Mouse (Mus musculus) gastrocnemius, adult 2 months (tissue): ENCODE measurements at regions not wholly inside any gene's neighbourhood (a gene's known extent, or its start where the extent isn't known, plus 50 kb on each side); places are given as distances from the start of the nearest gene placed in this dataset. TPM values are rescaled to one million over a fixed set of nuclear protein-coding genes. Genes with fewer than 3 reads are reported as not detected.
"Not testable (repeated sequence)": the region's sequence is repeated elsewhere in the genome, so short reads cannot be mapped to it uniquely, and the experiment has no call there.

ENCODE experiments used
- DNase-seq: peaks from one replicate; pipeline ENCODE4 v3.0.0; 2022
- H3K27ac ChIP-seq: fragments of 200-600 bp; 2 replicates; pipeline ENCODE4 v1.8.1; 2022; ENCODE audit warnings: mild to moderate bottlenecking
- H3K4me3 ChIP-seq: fragments of 200-600 bp; 2 replicates; pipeline ENCODE4 v1.8.1; 2022; ENCODE audit warnings: mild to moderate bottlenecking, moderate library complexity
- CTCF ChIP-seq: fragments of 200-600 bp; IDR thresholded peaks from 2 replicates; pipeline ENCODE4 v1.8.1; 2022; ENCODE audit warnings: antibody characterized with exemption, mild to moderate bottlenecking, moderate library complexity
- intact Hi-C: fragments of 180-260 bp; cut with DNase I; formaldehyde crosslinking; loops from one replicate; pipeline ENCODE4 v1.15.1; 2025
- microRNA-seq: library from miRNA; unstranded; fragments of <30 nt; microRNA quantifications from one replicate; pipeline ENCODE4 v1.2.0, GENCODE M21; 2021

- Histone ChIP-seq H3K27ac (no peak overlapping the region), H3K4me3 (no peak overlapping the region)
- TF ChIP-seq CTCF, result no peak
- DNase-seq, result no peak
- intact Hi-C loops, result no loop called here
Observed at GRCm38 (mm10) chr16:65436076-65436475, 84.2 kb upstream of the Pou1f1 start.

GRCm38 (mm10) chr16:65441954-65442353 is 78.4 kb upstream of the Pou1f1 start:
- no peak for TF ChIP-seq CTCF
- H3K27ac ChIP-seq, result no peak overlapping the region
- intact Hi-C loops, result no loop called here
- H3K4me3 ChIP-seq, result no peak overlapping the region
- DNase-seq, result no peak

- no peak for TF ChIP-seq CTCF
- Histone ChIP-seq H3K4me3 (no peak overlapping the region), H3K27ac (no peak overlapping the region)
- no peak for DNase-seq
- intact Hi-C loops, result no loop called here
Observed at GRCm38 (mm10) chr16:65448810-65449209, 71.5 kb upstream of the Pou1f1 start.

GRCm38 (mm10) chr16:65450706-65451105 is 69.6 kb upstream of the Pou1f1 start:
- no peak for DNase-seq
- H3K27ac ChIP-seq, result no peak overlapping the region; the same call in 1 of the 2 replicates
- no peak for TF ChIP-seq CTCF
- no peak overlapping the region for H3K4me3 ChIP-seq
- intact Hi-C loops, result no loop called here

GRCm38 (mm10) chr16:65451885-65452284 is 68.4 kb upstream of the Pou1f1 start:
- H3K4me3 ChIP-seq, result no peak overlapping the region
- TF ChIP-seq CTCF, result no peak
- intact Hi-C loops, result no loop called here

GRCm38 (mm10) chr16:65456948-65457347 is 63.4 kb upstream of the Pou1f1 start:
- intact Hi-C loops, H3K4me3 ChIP-seq, H3K27ac ChIP-seq, DNase-seq: not testable (repeated sequence)

More at GRCm38 (mm10) chr16:65451885-65452284, 68.4 kb upstream of the Pou1f1 start:
- DNase-seq, result no peak
- no peak overlapping the region for H3K27ac ChIP-seq

GRCm38 (mm10) chr16:65458234-65458633 is 62.1 kb upstream of the Pou1f1 start:
- no peak overlapping the region for H3K4me3 ChIP-seq
- intact Hi-C loops, result no loop called here
- DNase-seq, result no peak
- no peak for TF ChIP-seq CTCF
- no peak overlapping the region for H3K27ac ChIP-seq

GRCm38 (mm10) chr16:65469681-65470080 is 50.6 kb upstream of the Pou1f1 start:
- no peak for TF ChIP-seq CTCF
- H3K27ac ChIP-seq, result no peak overlapping the region
- intact Hi-C loops, result loop anchor here (10.0 kb wide), 1 partner anchor 565 kb away; no protein-coding TSS in a partner anchor
- no peak overlapping the region for H3K4me3 ChIP-seq
- DNase-seq, result no peak

Small RNA genes in the stretch of these regions (microRNA-seq; reads per million reads assigned to microRNA genes)
- not detected for gene Gm23659
